Mouse (Mus musculus): Measurements from ENCODE around the gene B3gnt2. TPM values are rescaled to one million over a fixed set of nuclear protein-coding genes. Genes with fewer than 3 reads are reported as not detected.
"Not testable (repeated sequence)": the region's sequence is repeated elsewhere in the genome, so short reads cannot be mapped to it uniquely, and the experiment has no call there.

The B3gnt2 gene
- polyA plus RNA-seq, 1 experiment: 22.6 TPM

DNA sequence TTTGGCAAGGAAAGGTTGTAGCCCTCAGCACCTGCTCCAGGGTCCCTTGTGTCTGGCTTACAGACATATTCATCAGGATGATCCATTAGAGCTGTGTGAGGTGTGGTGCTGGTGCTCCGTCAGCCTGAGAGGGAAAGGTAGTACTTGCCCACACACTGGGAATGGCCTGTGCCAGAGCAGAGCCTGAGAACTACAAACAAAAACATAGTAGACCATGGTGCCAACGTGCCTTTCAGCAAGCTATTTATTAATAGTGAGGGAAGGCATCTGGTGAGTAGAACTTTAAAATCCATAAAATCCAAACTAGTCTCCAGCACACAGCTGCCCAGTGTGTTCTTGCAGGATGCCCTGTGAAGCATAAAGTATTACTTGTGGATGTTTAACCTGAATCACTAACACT lies 94.5 kb downstream of the B3gnt2 start:
- DNase-seq (ENCODE audit: low spot score): no peak

DNA sequence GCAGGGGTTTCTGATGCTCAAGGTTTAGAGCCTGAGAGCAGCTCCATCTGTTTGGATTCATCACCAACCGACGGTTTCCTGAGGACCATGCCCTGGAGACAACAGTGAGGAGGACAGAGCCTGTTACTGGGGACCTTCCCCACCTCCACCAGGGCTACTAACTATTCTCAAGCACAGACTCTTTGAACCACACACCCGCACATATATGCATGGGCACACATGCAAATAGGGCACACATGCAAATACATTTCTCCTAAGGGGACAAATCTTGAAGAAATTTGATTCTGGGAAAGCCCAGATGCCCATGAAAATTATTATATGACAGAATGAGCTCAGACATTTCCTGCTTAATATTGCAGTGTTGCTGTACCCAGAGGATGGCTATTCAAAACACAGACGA lies 95.3 kb downstream of the B3gnt2 start:
- DNase-seq (ENCODE audit: low spot score): no peak

DNA sequence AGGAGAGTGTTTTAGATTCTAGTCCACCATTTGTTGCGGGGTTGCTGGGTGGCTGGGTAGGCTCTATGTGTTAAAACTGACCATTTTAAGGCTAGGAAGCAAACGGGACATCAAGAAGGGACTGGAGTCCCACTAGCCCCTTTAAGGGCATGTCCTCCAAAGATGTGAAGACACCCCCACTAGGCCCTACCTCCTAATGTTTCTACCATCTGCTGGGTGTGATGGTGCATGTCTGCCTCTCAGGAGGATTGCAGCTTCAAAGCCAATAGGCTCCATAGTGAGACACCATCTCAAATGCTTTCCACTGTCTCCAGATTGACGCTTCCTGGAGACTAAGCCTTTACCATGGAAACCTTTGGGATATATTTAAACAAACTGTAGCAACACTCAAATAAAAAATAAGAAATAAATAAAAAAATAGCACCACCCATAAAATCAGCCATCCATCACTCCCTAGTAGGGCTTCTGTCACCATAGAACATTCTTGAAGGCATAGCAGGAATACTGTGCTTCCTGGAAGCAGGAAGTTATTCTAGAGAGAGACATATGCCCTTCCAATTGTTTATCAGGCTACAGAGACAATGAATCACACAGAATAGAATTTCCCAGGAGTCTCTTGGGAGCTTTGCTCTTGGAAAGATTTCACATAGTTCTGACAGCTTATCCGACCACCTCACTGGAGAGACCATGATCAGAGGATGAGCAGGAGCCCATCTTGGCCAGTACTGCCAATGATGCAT lies 97.0 kb downstream of the B3gnt2 start:
- no peak for DNase-seq (ENCODE audit: low spot score)

DNA sequence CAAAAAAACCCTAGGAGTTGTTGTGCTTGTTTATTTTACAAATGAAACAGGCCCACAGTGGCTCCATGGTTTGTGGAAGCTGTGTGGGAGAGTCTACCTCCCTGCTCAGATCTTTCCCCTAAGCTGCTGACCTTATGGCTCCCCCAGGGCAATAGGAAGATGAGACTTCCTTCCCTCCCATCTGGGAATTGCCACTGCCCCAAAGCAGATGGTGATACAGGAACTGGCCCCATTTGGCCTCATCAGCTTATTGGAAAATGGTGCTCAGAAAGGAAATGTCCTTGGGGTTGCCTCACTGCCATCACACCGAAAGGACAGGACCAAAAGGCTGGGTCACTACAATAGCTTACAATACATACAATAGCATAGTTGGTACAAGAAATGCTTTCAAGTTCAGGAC lies 97.7 kb downstream of the B3gnt2 start:
- DNase-seq (ENCODE audit: low spot score): no peak

DNA sequence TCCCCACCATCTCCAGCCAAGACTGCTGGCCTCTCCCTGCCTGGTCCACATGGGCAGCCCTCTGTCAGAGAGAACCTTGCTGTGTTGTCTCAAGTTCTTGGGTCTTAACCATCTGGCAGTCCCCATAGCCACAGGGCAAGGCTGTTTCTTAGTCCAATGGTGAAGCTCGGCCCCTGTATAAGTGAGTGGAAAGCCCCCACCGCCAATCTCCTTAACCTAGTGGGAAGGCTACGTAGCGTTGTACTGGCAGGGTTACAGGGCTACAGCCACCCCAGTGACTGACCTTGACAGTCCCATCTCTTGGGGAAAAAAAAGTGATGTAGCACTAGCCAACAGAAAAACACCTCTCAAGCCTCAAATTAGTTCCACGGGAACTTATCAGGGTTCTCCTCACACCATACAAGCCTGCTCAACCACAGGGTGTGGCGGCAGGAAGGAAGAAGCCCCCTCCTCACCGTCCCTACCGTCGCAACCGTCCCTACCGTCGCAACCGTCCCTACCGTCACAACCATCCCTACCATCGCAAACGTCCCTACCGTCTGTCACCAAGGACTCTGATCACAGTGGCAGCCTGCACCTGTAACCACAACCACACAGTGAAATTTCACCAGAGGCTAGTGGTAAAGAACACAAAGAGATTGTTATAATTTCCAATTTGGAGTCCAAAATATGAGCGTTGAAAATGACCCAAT lies 98.4 kb downstream of the B3gnt2 start:
- DNase-seq (ENCODE audit: low spot score): no peak

DNA sequence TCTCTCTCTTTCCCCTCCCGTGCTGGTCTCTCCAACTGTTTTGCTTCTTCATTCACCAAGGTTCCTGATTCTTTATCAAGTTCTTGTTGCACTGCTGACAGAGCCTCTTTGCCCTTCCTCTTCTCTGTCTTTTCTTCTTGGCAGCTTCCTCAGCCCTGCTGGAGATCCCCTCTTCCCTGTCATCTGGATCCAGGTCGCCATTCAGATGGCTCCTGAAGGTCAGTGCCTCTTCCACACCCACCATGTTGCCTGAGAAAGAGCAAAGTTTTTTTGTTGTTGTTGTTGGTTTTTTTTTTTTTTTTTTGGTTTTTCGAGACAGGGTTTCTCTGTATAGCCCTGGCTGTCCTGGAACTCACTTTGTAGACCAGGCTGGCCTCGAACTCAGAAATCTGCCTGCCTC lies 101.0 kb downstream of the B3gnt2 start:
- no peak for DNase-seq (ENCODE audit: low spot score)

DNA sequence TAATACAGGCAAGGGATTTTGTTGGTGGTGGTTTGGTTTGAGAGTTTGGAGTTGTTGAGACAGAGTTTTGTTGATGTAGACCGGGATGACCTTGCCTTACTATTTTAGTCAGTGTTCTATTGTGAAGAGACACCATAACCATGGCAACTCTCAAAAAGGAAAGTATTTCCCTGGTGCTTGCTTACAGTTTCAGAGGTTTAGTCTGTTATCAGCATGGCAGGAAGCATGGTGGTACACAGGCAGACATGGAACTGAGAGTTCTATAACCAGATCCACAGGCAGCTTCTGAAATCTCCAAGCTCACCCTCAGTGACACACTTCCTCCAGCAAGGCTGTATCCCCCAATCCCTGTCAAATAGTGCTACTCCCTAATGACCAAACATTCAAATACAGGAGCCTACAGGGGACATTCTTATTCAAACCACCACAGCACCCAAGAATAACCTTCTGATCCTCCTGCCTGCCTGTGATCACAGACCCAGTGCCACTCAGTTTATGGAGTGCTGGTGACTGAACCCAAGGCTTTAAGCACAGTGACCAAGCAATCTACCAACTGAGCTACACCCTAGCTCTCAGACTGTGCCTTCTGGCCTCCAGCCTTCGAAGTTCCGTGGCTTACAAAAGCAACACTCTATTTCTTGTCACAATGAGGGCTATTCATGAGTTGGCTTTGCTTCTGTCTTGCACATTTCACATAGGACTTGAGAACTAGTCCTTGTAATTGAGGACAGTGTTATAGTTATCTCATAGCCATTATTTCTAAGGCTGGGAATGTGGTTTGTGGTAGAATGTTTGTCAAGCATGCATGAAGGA lies 104.4 kb downstream of the B3gnt2 start:
- no peak for DNase-seq (ENCODE audit: low spot score)

DNA sequence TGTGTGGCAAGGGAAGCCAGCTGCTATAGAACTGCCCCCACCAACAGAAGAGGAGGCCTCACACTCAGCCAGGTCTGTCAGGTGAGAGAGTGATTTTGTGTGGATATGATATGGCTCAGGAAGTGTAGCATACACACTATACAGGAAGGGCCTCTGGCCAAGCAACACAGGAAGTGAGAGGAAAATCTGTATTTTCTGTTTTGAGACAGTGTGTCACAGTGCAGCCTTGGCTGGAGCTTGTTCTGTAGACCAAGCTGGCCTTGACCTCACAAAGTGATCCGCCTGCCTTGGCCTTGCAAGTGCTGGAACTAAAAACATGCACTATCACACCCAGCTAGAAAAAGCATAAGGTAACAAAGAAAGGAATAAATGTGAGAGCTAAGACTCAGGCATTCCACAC lies 105.6 kb downstream of the B3gnt2 start:
- no peak for DNase-seq (ENCODE audit: low spot score)

DNA sequence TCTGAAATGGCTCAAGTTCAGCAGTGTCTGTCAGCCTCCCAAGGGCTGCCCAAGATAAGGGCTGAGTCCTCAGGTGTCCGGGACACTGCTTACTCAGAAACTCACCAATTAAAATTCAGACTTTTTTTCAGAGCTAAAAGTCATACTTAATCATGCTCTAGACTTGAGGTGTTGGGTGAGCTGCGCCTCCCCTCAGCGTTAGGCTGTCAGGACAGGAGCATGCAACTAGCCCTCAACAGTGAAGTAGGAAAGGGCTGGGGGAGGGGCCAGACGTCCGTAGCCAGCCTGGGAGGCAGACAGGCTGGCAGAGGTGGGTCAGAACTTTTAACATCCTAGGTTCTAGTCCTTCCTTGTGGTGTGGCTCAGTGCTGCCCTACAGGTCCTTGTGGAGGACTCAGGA lies 108.2 kb downstream of the B3gnt2 start:
- DNase-seq (ENCODE audit: low spot score): no peak

DNA sequence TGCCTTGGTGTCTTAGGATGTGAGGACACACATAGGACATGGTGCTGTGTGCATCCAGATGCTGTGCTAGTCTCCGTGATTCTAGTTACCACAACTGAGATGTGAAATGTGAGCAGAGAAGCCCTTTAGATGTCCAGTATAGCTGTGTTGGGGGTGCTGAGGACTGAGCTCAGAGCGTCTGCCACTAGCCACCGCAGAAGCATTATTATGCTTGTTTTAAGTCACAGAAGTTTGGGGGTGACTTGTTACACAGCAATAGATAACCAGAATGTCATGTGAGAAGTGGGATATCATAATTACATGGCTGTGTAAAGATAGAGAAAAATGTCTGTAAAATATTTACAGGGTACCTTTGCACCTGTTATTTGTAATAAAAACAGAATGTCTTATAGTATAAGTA lies 109.2 kb downstream of the B3gnt2 start:
- no peak for DNase-seq (ENCODE audit: low spot score)

DNA sequence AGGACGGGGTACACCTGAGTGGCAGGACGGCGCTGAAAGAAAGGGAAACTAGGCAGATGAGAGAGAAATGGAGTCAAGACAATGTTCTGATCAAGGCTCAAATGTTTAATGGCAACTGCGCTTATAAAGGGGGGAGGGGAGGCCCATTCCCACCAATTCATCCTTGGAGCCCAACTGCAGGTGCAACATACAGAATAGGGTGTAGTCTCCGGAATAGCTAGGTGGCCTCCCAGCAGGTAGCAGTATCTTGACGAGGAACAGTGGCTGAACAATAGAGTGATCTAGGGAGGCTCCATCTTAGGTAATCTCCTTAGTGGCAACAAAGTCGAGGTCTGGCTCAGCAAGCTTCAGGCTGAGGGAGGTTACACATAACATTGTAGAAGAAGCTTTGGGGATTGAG lies 113.4 kb downstream of the B3gnt2 start:
- no peak for DNase-seq (ENCODE audit: low spot score)

DNA sequence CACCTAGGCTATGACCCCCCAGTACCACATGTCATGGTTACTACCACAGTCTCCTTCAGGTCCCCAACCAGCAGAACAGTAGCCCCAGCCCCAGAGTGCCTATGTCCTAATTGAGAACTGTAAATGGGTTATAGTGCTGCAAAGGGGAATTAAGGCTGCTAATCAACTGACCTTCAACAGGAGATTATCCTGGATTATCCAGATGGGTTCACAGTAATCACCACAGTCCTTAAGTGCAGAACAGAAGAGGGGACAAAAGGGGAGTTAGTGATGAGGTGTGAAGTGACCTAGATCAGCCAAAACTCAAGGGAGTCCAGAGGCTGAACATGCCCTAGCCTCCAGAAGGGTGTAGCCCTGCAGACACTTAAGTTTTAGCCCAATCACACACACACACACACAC lies 115.4 kb downstream of the B3gnt2 start:
- DNase-seq (ENCODE audit: low spot score): no peak

DNA sequence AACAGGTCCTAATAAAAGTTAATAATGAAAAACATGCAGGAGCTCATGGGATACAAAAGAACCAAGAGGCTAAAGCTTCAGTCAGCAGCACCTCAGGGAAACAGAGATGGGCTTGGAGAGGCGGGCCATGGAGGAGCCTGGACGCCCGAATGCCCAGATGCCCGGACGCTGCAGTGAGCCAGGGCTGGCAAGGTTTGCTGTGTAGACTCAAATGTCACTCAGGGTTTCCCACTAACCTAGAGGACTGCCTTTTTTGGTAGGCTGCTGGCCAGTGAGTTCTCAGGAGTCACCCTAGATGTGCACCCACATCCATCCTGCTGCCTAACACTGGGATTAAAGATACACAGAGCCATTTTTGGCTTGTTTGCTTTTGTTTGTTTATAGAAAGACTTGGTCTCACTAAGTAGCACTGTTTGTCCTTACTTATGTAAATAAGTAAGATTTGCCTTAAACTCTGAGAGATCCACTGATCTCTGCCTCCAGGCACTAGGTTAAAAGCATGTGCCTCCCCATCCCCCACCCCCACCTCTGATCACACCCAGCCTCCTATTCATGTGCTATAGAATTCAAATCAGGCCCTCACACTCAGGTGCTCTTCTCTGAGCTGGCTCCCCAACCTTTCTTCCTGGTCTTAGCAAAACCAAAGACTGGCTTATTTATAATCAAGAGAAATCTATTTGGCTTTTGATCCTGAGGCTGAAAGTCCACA lies 117.0 kb downstream of the B3gnt2 start:
- no peak for DNase-seq (ENCODE audit: low spot score)

DNA sequence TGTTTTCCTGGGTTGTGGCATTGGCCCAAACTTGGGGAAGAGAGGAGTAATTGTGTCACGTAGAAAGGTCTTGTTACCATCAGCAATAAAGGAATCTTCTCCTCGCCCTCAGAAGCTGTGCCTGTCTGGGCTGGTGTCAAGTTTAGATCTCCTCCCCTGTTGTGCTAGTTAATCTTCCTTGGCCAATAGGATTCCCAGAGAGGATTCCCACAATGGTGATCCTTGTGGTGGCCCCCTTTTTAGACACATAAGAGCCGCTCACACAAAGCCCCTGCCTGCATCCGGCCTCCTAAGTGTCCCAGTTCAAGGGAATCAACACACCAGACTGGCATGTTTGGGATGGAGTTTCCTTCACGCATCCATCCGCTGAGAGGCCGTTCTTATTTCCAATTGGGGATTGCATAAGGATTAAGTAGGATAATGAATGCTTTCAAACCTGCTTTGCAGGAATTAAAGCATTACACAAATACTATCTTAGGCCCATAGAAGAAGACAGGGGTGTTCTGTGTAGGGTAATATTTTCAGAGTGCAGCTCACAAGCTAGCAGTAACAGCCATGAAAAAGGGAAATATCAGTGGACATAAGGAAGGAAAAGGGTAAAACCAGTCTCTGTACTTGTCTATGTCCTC lies 118.6 kb downstream of the B3gnt2 start:
- DNase-seq (ENCODE audit: low spot score): no peak

DNA sequence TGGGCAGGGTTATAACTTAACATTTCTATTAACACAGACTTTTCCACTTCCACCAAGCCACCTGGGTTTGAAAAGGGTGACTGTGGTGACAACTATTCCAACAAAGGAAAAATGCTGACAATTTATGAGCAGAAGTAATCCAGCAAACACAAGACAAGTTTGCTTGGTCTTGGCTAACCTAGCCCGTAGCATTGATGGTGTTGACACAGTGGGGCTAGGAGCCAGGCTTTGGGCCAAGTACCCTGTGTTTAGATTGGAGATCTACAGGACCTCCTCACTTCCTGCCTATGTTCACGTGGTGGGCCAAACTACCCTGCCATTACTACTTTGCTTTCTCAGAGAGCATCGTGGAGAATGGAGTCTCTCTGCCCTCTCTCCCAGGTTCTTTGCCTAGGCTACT lies 119.3 kb downstream of the B3gnt2 start:
- DNase-seq (ENCODE audit: low spot score): no peak

DNA sequence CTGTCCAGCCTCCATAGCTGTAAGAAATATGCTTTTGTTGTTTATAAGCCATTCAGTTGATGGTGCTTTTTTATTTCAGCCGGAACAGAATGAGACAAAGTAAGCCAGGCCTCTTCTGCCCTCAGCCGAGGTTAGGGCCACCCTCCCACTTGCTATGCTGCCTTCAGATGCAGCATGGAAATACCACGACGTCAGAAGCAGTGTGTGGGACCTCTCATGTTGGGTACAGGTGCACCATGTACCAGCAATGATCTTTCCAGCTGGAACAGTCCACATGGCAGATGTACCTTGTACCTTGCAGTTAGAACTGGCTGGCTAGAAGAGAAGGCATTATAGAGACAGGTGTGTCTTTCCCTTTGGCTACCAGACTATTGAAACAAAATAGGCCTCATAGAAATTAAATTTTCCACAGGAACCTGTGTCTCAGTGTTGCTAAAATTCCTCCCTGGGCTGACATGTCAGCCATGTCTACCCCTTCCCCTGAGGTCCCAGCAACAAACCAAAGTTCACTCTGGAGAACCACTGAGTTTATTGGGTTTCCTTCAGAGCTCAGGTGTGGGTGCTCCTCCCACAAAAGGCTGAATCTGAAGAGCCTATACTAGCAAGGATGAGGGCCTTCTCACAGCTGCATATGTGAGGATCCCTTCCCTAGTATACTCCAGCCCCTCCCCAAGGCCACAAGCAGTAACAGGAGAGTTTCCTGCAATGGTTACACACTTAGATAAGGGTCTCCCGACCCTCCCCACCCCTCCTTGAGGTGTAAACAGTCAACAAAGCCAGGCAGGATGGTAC lies 121.1 kb downstream of the B3gnt2 start:
- DNase-seq (ENCODE audit: low spot score): no peak

DNA sequence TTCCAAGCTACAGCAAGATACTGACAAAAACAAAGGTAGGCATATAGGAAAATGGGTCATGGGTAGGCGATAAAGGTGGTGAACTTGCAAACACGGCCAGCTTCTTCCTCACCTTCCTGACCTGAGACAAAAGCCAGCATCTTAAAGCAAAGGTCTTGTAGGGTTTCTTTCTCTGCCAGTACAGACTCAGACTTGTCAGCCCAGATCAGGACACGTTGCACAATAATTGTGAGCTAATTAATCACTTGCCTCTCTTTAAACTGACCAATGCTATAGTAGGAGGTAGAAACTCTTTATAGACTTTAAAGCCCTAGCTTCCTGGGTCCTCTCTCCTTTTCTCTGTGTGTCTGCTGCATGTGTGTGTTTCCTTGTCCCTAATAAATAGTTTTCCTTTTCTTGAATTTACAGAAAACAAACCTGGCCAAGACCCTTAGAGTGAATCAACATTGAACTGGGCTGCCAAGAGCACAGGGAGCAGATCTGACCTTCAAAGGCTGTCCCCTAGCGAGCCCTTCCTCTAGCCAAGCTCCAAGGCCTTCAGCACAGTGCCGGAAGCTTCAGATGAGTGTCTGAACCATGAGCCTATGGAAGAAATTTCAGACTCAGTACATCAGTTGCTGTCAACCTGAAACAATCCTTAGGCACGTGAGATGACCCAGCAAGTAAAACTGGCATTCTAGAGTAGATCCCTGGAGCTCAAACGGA lies 124.1 kb downstream of the B3gnt2 start:
- no peak for DNase-seq (ENCODE audit: low spot score)

DNA sequence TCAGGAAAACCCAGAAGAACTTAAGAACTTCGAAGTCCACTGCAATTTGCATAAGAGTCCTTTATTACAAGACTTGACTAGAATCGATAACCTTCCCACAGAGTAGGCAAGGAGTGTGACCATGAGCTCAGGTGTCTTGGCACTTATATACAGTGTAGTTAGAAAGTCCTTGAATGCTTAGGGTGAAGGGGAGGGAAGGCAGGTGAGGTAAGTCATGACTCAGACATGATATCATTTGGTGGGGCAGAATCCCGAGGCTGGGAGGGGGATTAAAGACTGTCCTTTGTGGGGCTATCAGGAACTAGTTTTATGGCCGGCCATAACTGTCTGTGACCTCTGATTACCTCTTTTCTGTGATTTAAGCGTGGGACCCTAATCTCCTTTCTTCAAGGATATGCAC lies 125.6 kb downstream of the B3gnt2 start:
- DNase-seq (ENCODE audit: low spot score): not testable (repeated sequence)

DNA sequence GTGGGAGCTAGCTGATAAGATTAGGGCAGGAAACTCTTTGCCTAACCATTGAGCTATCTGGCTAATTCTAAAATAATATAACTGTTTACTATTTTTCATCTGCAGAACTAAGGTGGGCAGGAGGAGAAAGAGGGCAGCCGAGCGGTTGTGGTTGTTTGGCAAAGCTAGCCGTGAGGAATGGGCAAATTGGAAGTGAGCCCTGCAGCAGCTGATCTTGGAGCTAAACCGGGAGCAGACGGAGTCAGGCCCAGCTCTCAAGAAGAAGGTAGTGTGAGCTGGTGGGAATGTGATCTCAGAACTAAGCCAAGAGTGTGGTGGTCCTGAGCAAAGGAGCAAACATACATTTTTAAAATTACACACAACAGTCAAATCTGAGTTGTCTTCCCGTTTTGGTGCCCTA lies 126.8 kb downstream of the B3gnt2 start:
- no peak for DNase-seq (ENCODE audit: low spot score)

DNA sequence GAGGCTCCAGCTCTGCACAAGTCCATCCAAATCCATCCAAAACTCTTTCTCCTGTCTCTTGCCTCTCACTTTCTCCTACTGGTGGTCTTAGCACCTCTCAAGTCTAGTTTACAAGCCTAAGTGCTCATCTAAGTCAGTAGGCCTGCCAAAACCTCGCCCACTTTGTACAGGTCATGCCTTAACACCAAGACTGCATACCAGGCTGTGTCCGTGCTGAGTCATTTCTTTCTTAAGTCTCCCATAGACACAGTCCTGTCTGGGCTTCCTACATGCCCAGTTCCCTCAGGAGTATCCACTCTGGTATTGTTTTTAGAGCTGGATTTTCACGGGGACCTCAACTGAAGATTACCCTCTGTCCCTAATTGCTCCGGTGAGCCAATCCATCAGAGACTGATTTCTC lies 127.9 kb downstream of the B3gnt2 start:
- DNase-seq (ENCODE audit: low spot score): no peak

Data from urinary bladder, adult 2 months (tissue).